Mouse (Mus musculus) stomach, postnatal 0 days (tissue): Measurements from ENCODE around the gene Bbs4. TPM values are rescaled to one million over a fixed set of nuclear protein-coding genes. Genes with fewer than 3 reads are reported as not detected.

ENCODE experiments used
- ATAC-seq: fragments of 200-750 bp; cut with Nextera tagmentation; 2 replicates; pipeline ENCODE4 v1.8.0; 2017; ENCODE audit not compliant: low FRiP score, low TSS enrichment
- DNase-seq: peaks from one replicate; pipeline ENCODE4 v3.0.0-alpha.2; 2016; ENCODE audit warnings: low spot score
- H3K27ac ChIP-seq: fragments of 300-500 bp; sonication (generic); replicated peaks from 2 replicates; pipeline ENCODE4 v1.5.1; 2014; ENCODE audit warnings: mild to moderate bottlenecking, control low read depth
- H3K27me3 ChIP-seq: fragments of 300-500 bp; sonication (generic); 2 replicates; pipeline ENCODE4 v1.6.1; 2014; ENCODE audit warnings: low read length; ENCODE audit not compliant: control insufficient read depth, insufficient read depth
- H3K36me3 ChIP-seq: fragments of 300-500 bp; sonication (generic); 2 replicates; pipeline ENCODE4 v1.6.1; 2014; ENCODE audit warnings: low read length, mixed read lengths; ENCODE audit not compliant: control insufficient read depth, insufficient read depth
- H3K4me1 ChIP-seq: fragments of 300-500 bp; sonication (generic); replicated peaks from 2 replicates; pipeline ENCODE4 v1.6.1; 2014; ENCODE audit warnings: antibody characterized with exemption; ENCODE audit not compliant: control insufficient read depth, insufficient read depth
- H3K4me2 ChIP-seq: fragments of 300-500 bp; sonication (generic); replicated peaks from 2 replicates; pipeline ENCODE4 v1.6.1; 2014; ENCODE audit warnings: low read depth, mild to moderate bottlenecking, control low read depth, moderate library complexity
- H3K4me3 ChIP-seq: fragments of 300-500 bp; sonication (generic); 2 replicates; pipeline ENCODE4 v1.5.1; 2014; ENCODE audit warnings: low read depth, low read length, control low read depth
- H3K9ac ChIP-seq: fragments of 300-500 bp; sonication (generic); 2 replicates; pipeline ENCODE4 v1.6.1; 2014; ENCODE audit warnings: mild to moderate bottlenecking, low read length, control low read depth, mixed read lengths
- H3K9me3 ChIP-seq: fragments of 300-500 bp; sonication (generic); 2 replicates; pipeline ENCODE4 v1.6.1; 2016; ENCODE audit warnings: low read length; ENCODE audit not compliant: control insufficient read depth
- CTCF ChIP-seq: IDR thresholded peaks from 2 replicates; pipeline ENCODE4 v1.5.1; 2016; ENCODE audit warnings: antibody characterized with exemption, low read depth, mild to moderate bottlenecking, moderate library complexity
- EP300 ChIP-seq: optimal IDR thresholded peaks from 2 replicates; pipeline ENCODE3; 2016; ENCODE audit warnings: antibody characterized with exemption
- WGBS: fragments of 180-500 bp; shearing (Covaris S2); extraction: QIAGEN DNeasy Blood & Tissue Kit; methylation state at CpG from one replicate; pipeline ENCODE4 v1.1.7; 2014; 5-methylcytosine and 5-hydroxymethylcytosine counted together
- polyA plus RNA-seq: library from polyadenylated mRNA; unstranded; fragments of >200 nt; fragmentation: Nextera tagmentation; extraction: Ambion mirVana; gene quantifications from 2 replicates; pipeline ENCODE4 v1.2.1, GENCODE M21; 2015

Gene Bbs4
- polyA plus RNA-seq, 1 experiment from 2014 or later: 6.7 TPM

- Histone ChIP-seq H3K9me3 (no peaks in the 10 kb centered on the region), H3K4me2 (peak overlapping the region; percentile 67), H3K9ac (peak overlapping the region; percentile 88), H3K4me3 (peak overlapping the region; percentile 89), H3K27ac (peak overlapping the region; percentile 93), H3K36me3 (no peaks in the 10 kb centered on the region), H3K27me3 (no peaks in the 10 kb centered on the region), H3K4me1 (no peaks in the 10 kb centered on the region)
- ATAC-seq (peak; percentile 73), DNase-seq (no peak)
- no peak for TF ChIP-seq CTCF
- no peak for TF ChIP-seq EP300
- 1% methylated on average over 41 of the region's 50 CpGs for WGBS
These were observed 61.4 kb downstream of the Bbs4 start for GRCm38 (mm10) chr9:59291688-59292492.

- H3K27ac ChIP-seq: peak within 1 kb of the TSS; percentile 93
- peak within 1 kb of the TSS; percentile 88 for H3K9ac ChIP-seq
- peak within 1 kb of the TSS; percentile 89 for H3K4me3 ChIP-seq
- TF ChIP-seq CTCF (peak; percentile 78), EP300 (no peak)
- no peaks in the 10 kb centered on the region for H3K27me3 ChIP-seq
- ATAC-seq (peak; percentile 98), DNase-seq (peak; percentile 99)
- H3K36me3 ChIP-seq: no peaks in the 10 kb centered on the region
- no peaks in the 10 kb centered on the region for H3K9me3 ChIP-seq
- H3K4me1 ChIP-seq: no peaks in the 10 kb centered on the region
- WGBS: 1% methylated on average over 51 of the region's 58 CpGs
- peak within 1 kb of the TSS; percentile 67 for H3K4me2 ChIP-seq
These were observed 62.2 kb downstream of the Bbs4 start, which contains the start of gene Adpgk for GRCm38 (mm10) chr9:59290957-59291687. Adpgk (plus strand) TSS chr9:59291558.

GRCm38 (mm10) chr9:59289529-59290115 lies 63.7 kb downstream of the Bbs4 start:
- Histone ChIP-seq H3K27ac (no peak overlapping the region), H3K9ac (no peak overlapping the region), H3K36me3 (no peaks in the 10 kb centered on the region), H3K4me2 (no peak overlapping the region), H3K9me3 (no peaks in the 10 kb centered on the region), H3K27me3 (no peaks in the 10 kb centered on the region), H3K4me1 (no peaks in the 10 kb centered on the region), H3K4me3 (no peak overlapping the region)
- ATAC-seq (no peak), DNase-seq (no peak)
- whole genome bisulfite sequencing: 62% methylated on average over 6 of the region's 6 CpGs
- no peak for TF ChIP-seq EP300
- TF ChIP-seq CTCF: no peak

- no peak for ATAC-seq
- TF ChIP-seq CTCF (no peak), EP300 (no peak)
- Histone ChIP-seq H3K4me2 (no peak overlapping the region), H3K9ac (no peak overlapping the region), H3K4me3 (no peak overlapping the region), H3K36me3 (no peaks in the 10 kb centered on the region), H3K27me3 (no peaks in the 10 kb centered on the region), H3K27ac (no peak overlapping the region), H3K9me3 (no peaks in the 10 kb centered on the region), H3K4me1 (no peaks in the 10 kb centered on the region)
- 73% methylated on average over 3 of the region's 3 CpGs for WGBS
- DNase-seq: no peak
These were observed 64.5 kb downstream of the Bbs4 start for GRCm38 (mm10) chr9:59288685-59289410.

GRCm38 (mm10) chr9:59288058-59288457 lies 65.2 kb downstream of the Bbs4 start:
- H3K4me2 ChIP-seq: no peak overlapping the region
- H3K27ac ChIP-seq: no peak overlapping the region
- TF ChIP-seq EP300 (no peak), CTCF (no peak)
- H3K27me3 ChIP-seq: no peaks in the 10 kb centered on the region
- no peaks in the 10 kb centered on the region for H3K4me1 ChIP-seq
- no peak for DNase-seq
- no peaks in the 10 kb centered on the region for H3K36me3 ChIP-seq
- no peak for ATAC-seq
- H3K9me3 ChIP-seq: no peaks in the 10 kb centered on the region
- no peak overlapping the region for H3K4me3 ChIP-seq
- 91% methylated on average over 5 of the region's 5 CpGs for WGBS
- H3K9ac ChIP-seq: no peak overlapping the region
